ENCODE assay signal across 11 mouse cellular contexts in genomic region chr16:93913881-93914576, GRCm38 (mm10). TPM values are rescaled to one million over a fixed set of nuclear protein-coding genes. Genes with fewer than 3 reads are reported as not detected.
DNase-seq lines count a peak whose midpoint lies in the region; ATAC-seq and TF ChIP-seq lines count a peak whose summit lies in the region.
"Had no signal": no experiment of that assay in that cellular context is flagged by ENCODE, and none has a peak within 500 bp of the region (broad histone marks: within the 10 kb centered on the region; RNA-seq: fewer than 3 reads in every experiment).

No protein-coding gene starts in this region.

- peaks cover 8% of the 10 kb centered on the region for H3K4me1 ChIP-seq in liver, postnatal 0 days (ENCODE audit: insufficient read depth)
- H3K4me1 ChIP-seq in lung, adult 2 months (ENCODE audit: control insufficient read depth, insufficient read depth, low read length) = peaks cover 5% of the 10 kb centered on the region; the same call in 1 of the 2 replicates
- peaks cover 28% of the 10 kb centered on the region for H3K4me1 ChIP-seq in limb, embryonic 10.5 days

- peak; percentile 54 for ATAC-seq in liver, postnatal 0 days

- no peak for TF ChIP-seq CTCF in liver, postnatal 0 days (IDR thresholded peaks at IDR 0.05; ENCODE audit: low read depth)
- TF ChIP-seq CTCF in lung, adult 2 months (IDR thresholded peaks at IDR 0.05; ENCODE audit: insufficient read depth, low read length) = no peak

- H3K9ac ChIP-seq in liver, postnatal 0 days (replicated peaks) = no peak overlapping the region
- H3K9ac ChIP-seq: lung, embryonic 14.5 days; stomach, embryonic 15.5 days had no signal

- 52% methylated on average over 10 of the region's 10 CpGs for WGBS in liver, postnatal 0 days (ENCODE audit: insufficient replicate concordance)
- 54% methylated on average over 10 of the region's 10 CpGs for WGBS in lung, adult 2 months
- WGBS in limb, embryonic 10.5 days = 76% methylated on average over 10 of the region's 10 CpGs

- peak; percentile 37 for DNase-seq in liver, postnatal 0 days
- no peak for DNase-seq in liver
- peak; percentile 59 for DNase-seq in adrenal gland, postnatal 10 days
- DNase-seq in lung, adult 2 months = peak; percentile 20
- peak; percentile 64 for DNase-seq in testis, postnatal 14 days (ENCODE audit: low spot score)
- DNase-seq in urinary bladder, adult 2 months (ENCODE audit: low spot score) = no peak
- no peak for DNase-seq in ovary, postnatal 10 days (ENCODE audit: low spot score)
- no peak for DNase-seq in limb, embryonic 10.5 days (ENCODE audit: low spot score)
- DNase-seq: lung, embryonic 14.5 days had no signal

- no peak overlapping the region for H3K4me3 ChIP-seq in liver, postnatal 0 days (ENCODE audit: low read depth, low read length)
- no peak overlapping the region for H3K4me3 ChIP-seq in lung, adult 2 months (replicated peaks; ENCODE audit: extremely low read depth, low read depth, low read length)
- no peak overlapping the region for H3K4me3 ChIP-seq in limb, embryonic 10.5 days
- H3K4me3 ChIP-seq: heart, embryonic 10.5 days; stomach, embryonic 15.5 days had no signal

- H3K36me3 ChIP-seq in liver, postnatal 0 days (replicated peaks; ENCODE audit: insufficient read depth, low read length) = no peaks in the 10 kb centered on the region
- no peaks in the 10 kb centered on the region for H3K36me3 ChIP-seq in limb, embryonic 10.5 days
- H3K36me3 ChIP-seq: heart, embryonic 10.5 days; stomach, embryonic 15.5 days had no signal

- TF ChIP-seq POLR2A in lung, adult 2 months (IDR thresholded peaks at IDR 0.05; ENCODE audit: borderline replicate concordance, extremely low read depth, low read depth, low read length) = no peak

- TF ChIP-seq EP300 in liver, postnatal 0 days (IDR thresholded peaks at IDR 0.05; ENCODE audit: low read depth) = peak; percentile 29; the same call in 1 of the 2 replicates

- no peak overlapping the region for H3K4me2 ChIP-seq in liver, postnatal 0 days (ENCODE audit: low read depth, low read length)
- H3K4me2 ChIP-seq: lung, embryonic 14.5 days; stomach, embryonic 15.5 days had no signal

- no peaks in the 10 kb centered on the region for H3K27me3 ChIP-seq in liver, postnatal 0 days (ENCODE audit: insufficient read depth, low read length)
- H3K27me3 ChIP-seq in limb, embryonic 10.5 days (ENCODE audit: low read depth, poor library complexity, severe bottlenecking) = no peaks in the 10 kb centered on the region
- H3K27me3 ChIP-seq: stomach, embryonic 15.5 days had no signal

- H3K9me3 ChIP-seq in liver, postnatal 0 days (ENCODE audit: low read length) = no peaks in the 10 kb centered on the region
- H3K9me3 ChIP-seq in limb, embryonic 10.5 days (replicated peaks) = no peaks in the 10 kb centered on the region
- H3K9me3 ChIP-seq: heart, embryonic 10.5 days; stomach, embryonic 15.5 days had no signal

- peak overlapping the region; percentile 66 for H3K27ac ChIP-seq in liver, postnatal 0 days (ENCODE audit: low read depth)
- no peak overlapping the region for H3K27ac ChIP-seq in limb, embryonic 10.5 days
- H3K27ac ChIP-seq: heart, embryonic 10.5 days; stomach, embryonic 15.5 days had no signal

RNA-seq across cellular contexts. Expression of gene Chaf1b, which starts 30.3 kb away (rescaled TPM):
- 17.2 and 18.9 TPM in 2 replicates for polyA plus RNA-seq in liver, postnatal 0 days (2015; fragmentation: Nextera tagmentation; extraction: Ambion mirVana)
- 10 to 100 TPM; 10.1 to 14.5 TPM for total RNA-seq in adrenal gland, postnatal 10 days (2021)
- 1.8 and 3.2 TPM in 2 replicates for polyA plus RNA-seq in lung, adult 2 months (2012; rRNA removed)
- 2.8 and 3.2 TPM in 2 replicates for polyA plus RNA-seq in urinary bladder, adult 2 months (2012; rRNA removed)
- polyA plus RNA-seq in limb, embryonic 10.5 days (2016; fragmentation: Nextera tagmentation; extraction: Ambion mirVana) = 137 and 146 TPM in 2 replicates

Comparison
In these comparisons a context has a peak if more than half of its experiments do, and no peak if none do; other contexts are left out.
1. DNase-seq: peak in liver, postnatal 0 days (single experiment), adrenal gland, postnatal 10 days (single experiment), lung, adult 2 months (single experiment) and testis, postnatal 14 days (single experiment); none in liver (single experiment), urinary bladder, adult 2 months (single experiment), ovary, postnatal 10 days (single experiment) and limb, embryonic 10.5 days (single experiment).